ENCODE assay signal across 7 mouse cellular contexts in the genomic region with DNA sequence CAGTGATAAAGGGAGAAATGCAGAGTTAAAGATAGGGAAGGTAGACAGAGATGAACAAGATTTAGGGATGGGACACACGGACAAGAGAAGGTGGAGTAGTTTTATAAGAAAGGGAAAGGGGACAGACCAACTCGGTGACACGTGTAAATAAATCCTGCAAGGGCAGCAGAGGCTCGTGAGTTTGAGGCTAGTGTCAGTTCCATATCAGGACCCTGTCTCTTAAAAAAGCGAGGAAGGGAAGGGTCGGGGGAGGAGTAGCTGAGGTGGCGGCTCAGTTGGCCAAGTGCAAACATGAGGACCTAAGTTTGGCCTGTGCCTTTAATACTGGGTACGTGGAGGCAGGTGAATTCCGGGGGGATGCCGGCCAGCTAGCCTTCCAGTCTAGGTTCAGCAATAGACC. TPM values are rescaled to one million over a fixed set of nuclear protein-coding genes. Genes with fewer than 3 reads are reported as not detected.
DNase-seq lines count a peak whose midpoint lies in the region; ATAC-seq and TF ChIP-seq lines count a peak whose summit lies in the region.

No protein-coding gene starts in this region.

- DNase-seq in liver, adult 2 months (ENCODE audit: extremely low read depth, low read depth, low spot score), result no peak
- no peak for DNase-seq in liver
- no peak for DNase-seq in left cerebral cortex, adult 9 months (ENCODE audit: low spot score in 2 of 2)

- H3K27me3 ChIP-seq in liver, adult 2 months (ENCODE audit: control insufficient read depth, insufficient read depth, low read length), result no peaks in the 10 kb centered on the region
- peaks cover 5% of the 10 kb centered on the region; the same call in 1 of the 2 replicates for H3K27me3 ChIP-seq in forebrain, embryonic 13.5 days
- peaks cover 66% of the 10 kb centered on the region for H3K27me3 ChIP-seq in limb, embryonic 12.5 days

- no peak for ATAC-seq in forebrain, embryonic 13.5 days
- no peak for ATAC-seq in limb, embryonic 12.5 days (ENCODE audit: insufficient number of reproducible peaks, insufficient read depth, low FRiP score, low TSS enrichment, low read depth)
- ATAC-seq in frontal cortex, adult (ENCODE audit: low TSS enrichment), result no peak

- no peak overlapping the region for H3K9ac ChIP-seq in liver, adult 2 months (ENCODE audit: low read depth, low read length)
- H3K9ac ChIP-seq in forebrain, embryonic 13.5 days, result peak overlapping the region; percentile 28
- 0 out of 2 replicates have a peak overlapping the region, but pooled peaks have one; percentile 44 for H3K9ac ChIP-seq in limb, embryonic 12.5 days (replicated peaks)

- H3K4me2 ChIP-seq in forebrain, embryonic 13.5 days, result peak overlapping the region; percentile 55
- H3K4me2 ChIP-seq in limb, embryonic 12.5 days, result peak overlapping the region; percentile 61

- no peaks in the 10 kb centered on the region for H3K9me3 ChIP-seq in forebrain, embryonic 13.5 days (replicated peaks)
- no peaks in the 10 kb centered on the region for H3K9me3 ChIP-seq in limb, embryonic 12.5 days

- H3K27ac ChIP-seq in liver, adult 2 months (replicated peaks; ENCODE audit: insufficient read depth, low read depth, low read length), result no peak overlapping the region
- peak overlapping the region; percentile 71 for H3K27ac ChIP-seq in forebrain, embryonic 13.5 days
- peak overlapping the region; percentile 50; the same call in 1 of the 2 replicates for H3K27ac ChIP-seq in limb, embryonic 12.5 days
- no peak overlapping the region for H3K27ac ChIP-seq in olfactory bulb, adult 2 months (ENCODE audit: insufficient read depth, low read depth, low read length)

- no peak for TF ChIP-seq POLR2A in liver, adult 2 months (IDR thresholded peaks at IDR 0.05; ENCODE audit: extremely low read depth, insufficient read depth, low read length)
- TF ChIP-seq POLR2A in olfactory bulb, adult 2 months (IDR thresholded peaks at IDR 0.05; ENCODE audit: insufficient read depth, low read depth, low read length), result no peak

- WGBS in liver, adult 2 months, result 39% methylated on average over 10 of the region's 10 CpGs
- 11% methylated on average over 10 of the region's 10 CpGs for WGBS in forebrain, embryonic 13.5 days
- 30% methylated on average over 10 of the region's 10 CpGs for WGBS in limb, embryonic 12.5 days
- 25% methylated on average over 10 of the region's 10 CpGs for WGBS in olfactory bulb, adult 2 months

- H3K4me1 ChIP-seq in liver, adult 2 months (ENCODE audit: control insufficient read depth, insufficient read depth, low read length), result peaks cover 2% of the 10 kb centered on the region; the same call in 1 of the 2 replicates
- peaks cover 67% of the 10 kb centered on the region for H3K4me1 ChIP-seq in forebrain, embryonic 13.5 days
- H3K4me1 ChIP-seq in limb, embryonic 12.5 days (replicated peaks), result peaks cover 15% of the 10 kb centered on the region
- H3K4me1 ChIP-seq in olfactory bulb, adult 2 months (ENCODE audit: control insufficient read depth, insufficient read depth, low read length), result peaks cover 17% of the 10 kb centered on the region

- no peak for TF ChIP-seq CTCF in liver, adult 2 months (IDR thresholded peaks at IDR 0.05; ENCODE audit: low read depth, low read length)
- no peak for TF ChIP-seq CTCF in olfactory bulb, adult 2 months (IDR thresholded peaks at IDR 0.05; ENCODE audit: insufficient read depth, low read depth, low read length)

- no peaks in the 10 kb centered on the region for H3K36me3 ChIP-seq in liver, adult 2 months (ENCODE audit: control insufficient read depth, insufficient read depth, low read length)
- H3K36me3 ChIP-seq in forebrain, embryonic 13.5 days (ENCODE audit: poor library complexity, severe bottlenecking), result no peaks in the 10 kb centered on the region
- no peaks in the 10 kb centered on the region for H3K36me3 ChIP-seq in limb, embryonic 12.5 days

- H3K79me2 ChIP-seq in liver, adult 2 months (ENCODE audit: control insufficient read depth, insufficient read depth, low read length), result no peaks in the 10 kb centered on the region

- peak overlapping the region; percentile 31 for H3K4me3 ChIP-seq in liver, adult 2 months (ENCODE audit: insufficient read depth, low read depth, low read length)
- peak overlapping the region; percentile 20 for H3K4me3 ChIP-seq in forebrain, embryonic 13.5 days
- H3K4me3 ChIP-seq in limb, embryonic 12.5 days (replicated peaks), result peak overlapping the region; percentile 34
- peak overlapping the region; percentile 28 for H3K4me3 ChIP-seq in olfactory bulb, adult 2 months (ENCODE audit: insufficient read depth, low read depth, low read length)

RNA-seq across cellular contexts. Expression of gene Nfix, which starts 11.2 kb away (rescaled TPM):
- total RNA-seq in liver, adult 2 months (2014; rRNA removed), result 20.7 and 27.5 TPM in 2 replicates
- polyA plus RNA-seq in liver, adult 2 months (2012; rRNA removed), result 32.9 and 34.4 TPM in 2 replicates
- polyA plus RNA-seq in forebrain, embryonic 13.5 days (2015; fragmentation: Nextera tagmentation; extraction: Ambion mirVana), result 127 and 145 TPM in 2 replicates
- 14.5 and 18.1 TPM in 2 replicates for polyA plus RNA-seq in limb, embryonic 12.5 days (2016; fragmentation: Nextera tagmentation; extraction: Ambion mirVana)
- polyA plus RNA-seq in olfactory bulb, adult 2 months (2012; ENCODE audit: insufficient read depth, insufficient read length, low replicate concordance, missing spikeins), result not detected in 2 replicates

RNA-seq across cellular contexts. Expression of gene Dand5, which starts 11.3 kb away (rescaled TPM):
- 0.94 and 1.8 TPM in 2 replicates for total RNA-seq in liver, adult 2 months (2014; rRNA removed)
- polyA plus RNA-seq in liver, adult 2 months (2012; rRNA removed), result 2.0 and 2.6 TPM in 2 replicates
- polyA plus RNA-seq in forebrain, embryonic 13.5 days (2015; fragmentation: Nextera tagmentation; extraction: Ambion mirVana), result 7.3 and 8.2 TPM in 2 replicates
- 4.1 and 5.1 TPM in 2 replicates for polyA plus RNA-seq in limb, embryonic 12.5 days (2016; fragmentation: Nextera tagmentation; extraction: Ambion mirVana)
- polyA plus RNA-seq in olfactory bulb, adult 2 months (2012; ENCODE audit: insufficient read depth, insufficient read length, low replicate concordance, missing spikeins), result not detected in 2 replicates

RNA-seq across cellular contexts. Expression of gene Gadd45gip1, which starts 20.0 kb away (rescaled TPM):
- total RNA-seq in liver, adult 2 months (2014; rRNA removed), result 26.7 and 28.1 TPM in 2 replicates
- 29.8 and 34.2 TPM in 2 replicates for polyA plus RNA-seq in liver, adult 2 months (2012; rRNA removed)
- 42.6 and 47.0 TPM in 2 replicates for polyA plus RNA-seq in forebrain, embryonic 13.5 days (2015; fragmentation: Nextera tagmentation; extraction: Ambion mirVana)
- polyA plus RNA-seq in limb, embryonic 12.5 days (2016; fragmentation: Nextera tagmentation; extraction: Ambion mirVana), result 46.5 and 48.6 TPM in 2 replicates
- polyA plus RNA-seq in olfactory bulb, adult 2 months (2012; ENCODE audit: insufficient read depth, insufficient read length, low replicate concordance, missing spikeins), result not detected in 2 replicates

RNA-seq across cellular contexts. Expression of gene Rad23a, which starts 29.2 kb away (rescaled TPM):
- 28.2 and 40.7 TPM in 2 replicates for total RNA-seq in liver, adult 2 months (2014; rRNA removed)
- polyA plus RNA-seq in liver, adult 2 months (2012; rRNA removed), result 52.0 and 68.4 TPM in 2 replicates
- 93.9 and 114 TPM in 2 replicates for polyA plus RNA-seq in forebrain, embryonic 13.5 days (2015; fragmentation: Nextera tagmentation; extraction: Ambion mirVana)
- 104 and 109 TPM in 2 replicates for polyA plus RNA-seq in limb, embryonic 12.5 days (2016; fragmentation: Nextera tagmentation; extraction: Ambion mirVana)
- not detected in 2 replicates for polyA plus RNA-seq in olfactory bulb, adult 2 months (2012; ENCODE audit: insufficient read depth, insufficient read length, low replicate concordance, missing spikeins)

RNA-seq across cellular contexts. Expression of gene Calr, which starts 35.4 kb away (rescaled TPM):
- total RNA-seq in liver, adult 2 months (2014; rRNA removed), result 411 and 458 TPM in 2 replicates
- polyA plus RNA-seq in liver, adult 2 months (2012; rRNA removed), result 308 and 349 TPM in 2 replicates
- 549 and 569 TPM in 2 replicates for polyA plus RNA-seq in forebrain, embryonic 13.5 days (2015; fragmentation: Nextera tagmentation; extraction: Ambion mirVana)
- polyA plus RNA-seq in limb, embryonic 12.5 days (2016; fragmentation: Nextera tagmentation; extraction: Ambion mirVana), result 764 and 842 TPM in 2 replicates
- polyA plus RNA-seq in olfactory bulb, adult 2 months (2012; ENCODE audit: insufficient read depth, insufficient read length, low replicate concordance, missing spikeins), result 225 TPM in 1 of 2 replicates, not detected in the other

Comparison
In these comparisons a context has a peak if more than half of its experiments do, and no peak if none do; other contexts are left out.
1. H3K27ac ChIP-seq: peak in forebrain, embryonic 13.5 days (single experiment) and limb, embryonic 12.5 days (single experiment); none in liver, adult 2 months (single experiment) and olfactory bulb, adult 2 months (single experiment).
2. RNA of gene Gadd45gip1, which starts 20.0 kb away (polyA plus RNA-seq): 42.6 to 47.0 TPM in forebrain, embryonic 13.5 days, 46.5 to 48.6 TPM in limb, embryonic 12.5 days and 29.8 to 34.2 TPM in liver, adult 2 months; not detected in olfactory bulb, adult 2 months; every median in the first group is over 10 times any median in the second.
3. Peak in every context shown above with its lines, with median percentiles within 50 percentile points of each other: H3K4me3 ChIP-seq.